Mouse (Mus musculus): ENCODE measurements around the gene Nlrp6.
"Not testable (repeated sequence)": the region's sequence is repeated elsewhere in the genome, so short reads cannot be mapped to it uniquely, and the experiment has no call there.

The Nlrp6 gene

GRCm38 (mm10) chr7:140920418-140921029 lies at the start of gene Nlrp6:
TSS of gene Nlrp6 (plus strand) at chr7:140920902.
- DNase-seq (ENCODE audit: low spot score) = no peak

- no peak for DNase-seq (ENCODE audit: low spot score)
Measured at GRCm38 (mm10) chr7:140874224-140874623, 46.5 kb upstream of the Nlrp6 start.

DNA sequence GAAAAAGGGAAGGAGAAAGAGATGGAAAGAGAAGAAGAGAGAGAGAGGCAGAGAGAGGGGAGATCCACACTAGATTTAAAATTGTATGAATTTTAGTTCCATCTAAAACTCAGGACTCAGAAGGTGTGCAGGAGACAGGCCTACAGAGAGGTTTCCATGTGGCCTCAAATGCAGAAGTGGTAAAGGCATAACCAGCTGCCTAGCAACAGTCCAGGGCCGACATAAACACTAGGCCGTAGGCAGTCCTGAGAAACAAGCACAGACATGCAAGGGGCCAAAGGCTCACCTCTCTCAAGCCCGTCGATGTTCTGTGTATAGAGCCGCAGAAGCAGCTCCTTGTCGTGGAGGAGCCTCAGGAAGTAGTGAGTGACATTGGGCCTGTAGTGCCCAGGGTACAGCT lies 43.3 kb upstream of the Nlrp6 start:
- no peak for DNase-seq (ENCODE audit: low spot score)

DNA sequence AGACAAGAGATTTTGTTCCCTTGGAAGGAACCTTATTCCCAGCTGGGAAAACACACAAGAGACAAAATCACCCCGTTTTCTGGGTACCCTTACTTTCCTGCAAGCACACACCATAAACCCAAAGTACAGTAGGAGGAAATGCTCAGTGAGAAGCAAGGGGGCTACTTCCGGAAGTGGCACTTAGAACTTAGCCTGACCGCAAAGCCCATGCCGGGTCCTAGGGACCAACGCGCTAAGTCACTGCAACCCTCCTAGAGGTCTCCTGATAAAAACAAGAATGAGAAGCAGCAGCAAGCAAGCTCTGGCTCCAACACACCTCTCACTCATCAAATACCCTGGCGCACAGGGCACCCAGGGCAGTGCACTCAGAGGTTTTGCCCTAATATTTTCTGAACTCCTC lies 41.3 kb upstream of the Nlrp6 start:
- DNase-seq (ENCODE audit: low spot score) = no peak

- DNase-seq (ENCODE audit: low spot score) = no peak
Measured at GRCm38 (mm10) chr7:140880419-140880818, 40.3 kb upstream of the Nlrp6 start.

DNA sequence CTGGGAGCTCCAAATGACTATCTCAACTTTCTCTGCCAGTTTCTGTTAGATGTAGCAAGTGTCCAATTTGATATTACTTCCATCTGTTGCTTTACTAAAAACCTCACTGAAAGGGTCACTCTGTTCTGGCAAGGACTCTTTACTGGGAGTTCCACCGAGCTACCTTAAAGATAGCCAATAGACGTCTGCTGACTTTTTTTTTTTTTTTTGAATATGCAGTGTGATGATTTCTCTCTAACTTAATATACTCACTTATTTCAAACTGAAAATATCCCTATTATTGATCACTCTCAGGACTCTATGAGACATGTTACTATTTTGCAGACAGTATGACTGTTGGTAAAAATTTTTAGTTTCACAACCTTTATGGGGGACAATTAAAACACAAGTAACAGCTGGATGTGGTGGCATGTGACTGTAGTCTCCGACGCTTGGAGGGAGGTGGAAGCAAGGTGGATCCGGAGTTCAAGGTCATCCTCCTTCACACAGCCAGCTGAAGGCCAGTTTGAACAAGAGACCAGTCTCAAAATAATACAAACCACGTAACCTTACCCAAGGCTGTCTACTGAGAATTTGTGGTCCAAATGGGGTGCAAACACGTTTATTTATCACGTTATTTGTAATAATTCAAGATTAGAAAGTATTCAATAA lies 39.7 kb upstream of the Nlrp6 start:
- no peak for DNase-seq (ENCODE audit: low spot score)

- peak; percentile 84 for DNase-seq (ENCODE audit: low spot score)
Measured at GRCm38 (mm10) chr7:140881696-140882468, 38.8 kb upstream of the Nlrp6 start, which contains the start of the genes Psmd13 and Sirt3. TSS of gene Psmd13 (plus strand) at chr7:140881968. TSS of gene Sirt3 (minus strand) at chr7:140882309.

DNA sequence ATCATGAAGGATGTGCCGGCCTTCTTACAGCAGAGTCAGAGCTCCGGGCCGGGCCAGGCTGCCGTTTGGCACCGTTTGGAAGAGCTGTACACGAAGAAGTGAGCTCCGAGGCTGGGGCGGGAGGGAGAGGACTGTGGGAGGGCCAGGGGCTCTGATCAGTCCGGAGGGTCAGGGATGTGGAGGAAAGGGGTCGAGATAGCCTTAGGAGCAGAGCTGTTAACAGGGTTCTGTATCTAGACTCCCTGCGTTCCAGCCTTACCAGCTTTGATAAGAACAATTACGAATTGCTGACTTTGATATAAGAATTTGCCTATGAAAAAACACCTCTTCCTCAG lies 38.3 kb upstream of the Nlrp6 start:
- no peak for DNase-seq (ENCODE audit: low spot score)

DNA sequence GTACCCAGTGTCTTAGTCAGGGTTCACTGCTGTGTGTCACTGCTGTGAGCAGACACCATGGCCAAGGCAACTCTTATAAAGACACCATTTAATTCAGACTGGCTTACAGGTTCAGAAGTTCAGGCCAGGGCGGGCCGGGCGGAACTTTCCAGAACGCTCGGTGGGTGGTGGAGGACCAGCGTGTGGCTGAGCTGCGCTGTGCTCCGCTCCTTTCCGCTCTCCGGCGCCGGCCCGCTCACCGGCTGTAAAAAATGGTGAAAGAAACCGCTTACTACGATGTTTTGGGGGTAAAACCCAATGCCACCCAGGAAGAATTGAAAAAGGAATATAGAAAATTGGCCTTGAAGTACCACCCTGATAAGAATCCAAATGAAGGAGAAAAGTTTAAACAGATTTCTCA lies 30.1 kb upstream of the Nlrp6 start:
- not testable (repeated sequence) for DNase-seq (ENCODE audit: low spot score)

DNA sequence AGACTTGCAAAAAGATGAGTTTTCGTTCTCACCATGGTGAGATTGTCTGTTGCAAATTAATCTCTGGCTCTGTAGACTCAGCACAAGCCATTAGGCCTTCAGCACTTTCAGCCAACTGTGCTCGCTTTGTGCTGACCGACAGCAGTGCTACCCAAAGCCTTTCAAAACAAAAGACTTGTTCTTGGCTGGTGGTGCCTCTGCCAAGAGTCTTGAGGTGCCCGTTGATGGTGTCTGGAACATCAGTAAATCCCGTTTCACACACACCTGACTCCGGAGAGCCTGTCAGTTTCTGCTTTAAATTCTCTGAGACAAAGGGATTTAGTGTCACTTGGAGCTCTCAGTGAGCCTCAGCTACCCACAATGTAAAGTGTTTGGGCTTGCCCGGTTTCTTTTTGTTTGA lies 26.7 kb upstream of the Nlrp6 start:
- no peak for DNase-seq (ENCODE audit: low spot score)

DNA sequence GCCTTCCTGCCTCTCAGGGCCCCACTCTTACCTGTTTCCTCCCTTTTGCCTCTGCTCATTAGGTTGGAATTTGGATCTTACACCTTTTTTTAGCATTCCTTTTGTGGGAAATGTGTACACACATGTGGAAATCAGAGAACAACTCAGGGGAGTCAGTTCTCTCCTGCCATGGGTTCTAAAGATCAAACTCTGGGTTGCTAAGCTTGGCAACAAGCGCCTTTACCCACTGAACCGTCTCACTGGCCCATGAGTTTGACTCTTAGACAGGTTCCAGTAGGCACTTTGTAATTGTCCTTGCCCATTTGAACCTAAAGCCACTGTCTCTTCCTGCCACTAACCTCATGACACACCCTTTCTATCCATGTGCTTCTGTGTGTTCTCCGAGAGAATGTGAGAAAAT lies 26.1 kb upstream of the Nlrp6 start:
- DNase-seq (ENCODE audit: low spot score) = no peak

DNA sequence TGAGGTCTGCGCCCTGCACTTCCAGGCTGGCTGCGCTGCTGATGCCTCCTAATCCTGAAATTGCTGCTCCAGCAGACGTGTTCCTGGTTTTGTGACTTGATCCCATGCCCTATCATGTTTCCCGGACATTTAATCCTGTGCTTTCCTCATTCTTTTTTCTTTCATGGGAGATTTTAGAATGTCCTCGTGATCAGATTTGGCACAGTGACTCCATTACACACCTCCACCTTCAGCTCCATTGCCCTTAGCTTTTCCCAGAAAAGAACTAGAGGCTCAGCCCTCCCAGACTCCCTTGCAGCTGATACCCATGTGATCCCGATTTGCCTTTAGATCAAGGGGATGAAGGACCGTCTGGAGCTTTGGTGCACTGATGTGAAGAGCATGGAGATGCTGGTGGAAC lies 22.8 kb upstream of the Nlrp6 start:
- DNase-seq (ENCODE audit: low spot score) = no peak

DNA sequence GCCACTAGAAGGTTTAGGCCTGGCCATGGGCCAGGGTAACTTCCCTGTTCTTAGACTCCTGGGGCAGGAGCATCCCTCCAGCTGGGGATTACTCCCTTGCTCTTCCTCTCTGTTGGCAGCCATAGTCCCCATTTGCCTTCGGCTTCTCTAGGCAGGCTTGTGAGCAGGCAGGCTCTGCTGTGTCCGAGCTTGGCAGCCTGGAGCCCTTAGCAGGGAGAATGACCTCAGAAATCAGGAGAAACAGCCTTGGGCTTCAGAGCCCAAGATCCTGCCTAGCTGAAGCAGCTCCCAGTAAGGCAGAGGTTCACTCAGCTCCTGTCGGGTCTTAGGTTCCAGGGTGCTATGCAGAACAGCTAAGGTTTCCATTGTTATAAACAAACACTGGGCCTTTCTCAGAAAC lies 21.6 kb upstream of the Nlrp6 start:
- no peak for DNase-seq (ENCODE audit: low spot score)

GRCm38 (mm10) chr7:140900220-140900619 lies 20.5 kb upstream of the Nlrp6 start, which contains the start of gene Cox8b:
TSS of gene Cox8b (minus strand) at chr7:140900446.
- DNase-seq (ENCODE audit: low spot score) = no peak

- no peak for DNase-seq (ENCODE audit: low spot score)
Measured at GRCm38 (mm10) chr7:140902036-140902875, 18.4 kb upstream of the Nlrp6 start.

DNA sequence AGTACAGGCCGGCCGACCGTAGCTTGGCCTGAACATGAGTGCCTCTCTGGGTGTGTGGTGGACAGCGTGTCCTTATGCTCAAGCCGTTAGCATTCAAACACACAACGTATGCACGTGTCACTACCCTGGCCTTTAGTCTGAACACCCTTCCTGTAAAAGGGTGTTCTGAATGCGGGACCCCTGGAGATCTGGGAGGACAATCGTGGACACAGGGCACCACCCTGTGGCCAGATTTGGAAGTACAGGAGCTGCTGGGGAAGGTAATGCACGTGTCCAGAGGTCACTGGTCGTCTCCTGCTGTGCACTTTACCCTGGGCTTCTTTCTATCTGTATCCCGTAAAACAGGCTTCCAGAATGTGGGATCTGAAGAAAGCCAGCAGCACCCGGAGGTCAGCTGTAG lies 17.5 kb upstream of the Nlrp6 start:
- peak; percentile 84 for DNase-seq (ENCODE audit: low spot score)

- no peak for DNase-seq (ENCODE audit: low spot score)
Measured at GRCm38 (mm10) chr7:140905642-140906081, 15.0 kb upstream of the Nlrp6 start.

- no peak for DNase-seq (ENCODE audit: low spot score)
Measured at GRCm38 (mm10) chr7:140907131-140907530, 13.6 kb upstream of the Nlrp6 start.

GRCm38 (mm10) chr7:140907697-140908096 lies 13.0 kb upstream of the Nlrp6 start:
- DNase-seq (ENCODE audit: low spot score) = no peak

DNA sequence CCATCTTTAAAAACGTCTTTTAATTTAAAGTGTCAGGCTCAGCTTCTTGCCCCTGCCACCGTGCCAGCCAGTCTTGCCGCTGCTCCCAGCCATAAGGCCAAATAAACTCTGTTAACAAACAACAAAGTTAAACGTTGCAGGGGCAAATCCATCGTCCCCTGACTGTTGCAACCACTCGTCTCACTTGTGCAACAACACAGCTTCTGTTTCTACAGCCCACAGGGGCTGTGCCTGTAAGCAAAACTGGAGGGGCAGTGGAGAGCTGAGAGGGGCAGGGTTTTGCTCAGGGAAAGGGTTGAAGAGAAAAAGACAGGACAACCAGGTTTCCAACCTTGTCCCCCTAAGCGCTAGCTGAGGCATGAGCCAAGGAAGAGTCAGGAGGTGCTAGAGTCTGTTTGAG lies 12.5 kb upstream of the Nlrp6 start:
- no peak for DNase-seq (ENCODE audit: low spot score)

DNA sequence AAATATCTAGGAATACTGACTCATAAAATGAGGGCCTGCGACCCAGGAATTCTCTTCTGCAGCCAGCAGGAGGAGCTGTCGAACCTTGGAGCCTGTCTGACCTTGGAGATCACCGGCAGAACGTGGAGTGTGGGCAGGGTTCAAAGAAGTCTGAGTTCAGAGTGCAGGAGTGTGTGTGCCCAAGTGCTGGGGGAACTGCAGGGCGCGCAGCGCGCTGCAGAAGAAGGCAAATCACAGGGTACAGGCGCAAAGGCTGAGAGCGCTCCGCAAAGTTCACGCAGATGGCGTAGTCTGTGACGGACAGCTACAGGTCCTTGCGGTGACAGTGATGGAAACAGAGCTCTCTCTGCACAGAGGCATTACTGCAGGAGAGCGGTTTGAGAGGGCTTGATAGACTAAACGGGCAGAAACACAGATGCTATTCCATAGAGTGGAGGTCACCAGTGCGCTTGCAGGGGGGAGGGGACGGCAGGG lies 12.0 kb upstream of the Nlrp6 start:
- DNase-seq (ENCODE audit: low spot score) = peak; percentile 49

- DNase-seq (ENCODE audit: low spot score) = no peak
Measured at GRCm38 (mm10) chr7:140912293-140912692, 8.4 kb upstream of the Nlrp6 start.

Measured in ovary, postnatal 10 days (tissue).